Mouse (Mus musculus): ENCODE data around the gene F3. TPM values are rescaled to one million over a fixed set of nuclear protein-coding genes. Genes with fewer than 3 reads are reported as not detected.

Gene F3
- total and polyA plus RNA-seq, 3 experiments: not detected

GRCm38 (mm10) chr3:121699401-121699800, 23.9 kb upstream of the F3 start:
- no peaks in the 10 kb centered on the region for H3K36me3 ChIP-seq (ENCODE audit: control insufficient read depth in 1 of 2, insufficient read depth in 2 of 2, low read length in 2 of 2)
- H3K27ac ChIP-seq (ENCODE audit: control insufficient read depth, low read depth, low read length): no peak overlapping the region
- no peak overlapping the region for H3K9ac ChIP-seq (ENCODE audit: control insufficient read depth, low read depth, low read length, poor library complexity, severe bottlenecking)
- H3K9me3 ChIP-seq (replicated peaks; ENCODE audit: insufficient read depth, low read length): no peaks in the 10 kb centered on the region
- no peak overlapping the region for H3K4me3 ChIP-seq (ENCODE audit: control insufficient read depth in 1 of 2, insufficient read depth in 1 of 2, low read depth in 2 of 2, low read length in 2 of 2)
- H3K4me1 ChIP-seq (ENCODE audit: control insufficient read depth in 1 of 2, insufficient read depth in 2 of 2, low read length in 2 of 2): peaks cover 0 to 7% of the 10 kb centered on the region in 2 experiments; a peak in 1 of 4 replicates
- DNase-seq (ENCODE audit: low read depth, low spot score): no peak
- no peaks in the 10 kb centered on the region for H3K79me2 ChIP-seq (ENCODE audit: control insufficient read depth, insufficient read depth, low read length, poor library complexity)
- no peak for TF ChIP-seq NELFE (IDR thresholded peaks at IDR 0.05; ENCODE audit: low read depth, low read length)
- H3K27me3 ChIP-seq (ENCODE audit: control insufficient read depth in 1 of 2, insufficient read depth in 2 of 2, low read length in 2 of 2): no peaks in the 10 kb centered on the region; a peak in 1 of 4 replicates

GRCm38 (mm10) chr3:121699849-121700248, 23.5 kb upstream of the F3 start:
- no peak for TF ChIP-seq POLR2AphosphoS2 (IDR thresholded peaks at IDR 0.05; ENCODE audit: low read length)
- no peak for TF ChIP-seq CTCF (IDR thresholded peaks at IDR 0.05 in 2 of 3, conservative IDR thresholded peaks at IDR 0.05 in 1 of 3; ENCODE audit: control insufficient read depth in 1 of 3, insufficient read depth in 1 of 3, low read depth in 2 of 3, low read length in 3 of 3, poor library complexity in 1 of 3, severe bottlenecking in 1 of 3)
- TF ChIP-seq MAFK (IDR thresholded peaks at IDR 0.05; ENCODE audit: borderline replicate concordance, low read depth, low read length): no peak
- TF ChIP-seq HCFC1 (IDR thresholded peaks at IDR 0.05; ENCODE audit: low read depth, low read length): no peak
- TF ChIP-seq TBP (IDR thresholded peaks at IDR 0.05; ENCODE audit: low read depth, low read length): no peak
- TF ChIP-seq ZMIZ1 (IDR thresholded peaks at IDR 0.05; ENCODE audit: low read depth, low read length): no peak
- TF ChIP-seq ZC3H11A (IDR thresholded peaks at IDR 0.05; ENCODE audit: low read depth, low read length): no peak
- TF ChIP-seq UBTF (IDR thresholded peaks at IDR 0.05; ENCODE audit: borderline replicate concordance, insufficient read depth, low read depth, low read length): no peak
- TF ChIP-seq ZKSCAN1 (IDR thresholded peaks at IDR 0.05; ENCODE audit: low read depth, low read length): no peak
- TF ChIP-seq BHLHE40 (IDR thresholded peaks at IDR 0.05; ENCODE audit: borderline replicate concordance, low read depth, low read length): no peak
- no peak for TF ChIP-seq RAD21 (IDR thresholded peaks at IDR 0.05; ENCODE audit: low read depth, low read length)
- no peak for TF ChIP-seq SIN3A (IDR thresholded peaks at IDR 0.05; ENCODE audit: low read length)
- TF ChIP-seq ELF1 (IDR thresholded peaks at IDR 0.05; ENCODE audit: low read depth, low read length): no peak
- no peak for TF ChIP-seq JUND (IDR thresholded peaks at IDR 0.05; ENCODE audit: low read depth, low read length)
- TF ChIP-seq CHD2 (IDR thresholded peaks at IDR 0.05; ENCODE audit: low read length): no peak
- no peak for TF ChIP-seq MEF2A (IDR thresholded peaks at IDR 0.05; ENCODE audit: extremely low read depth, insufficient replicate concordance, low read depth, low read length, poor library complexity, severe bottlenecking)
- TF ChIP-seq EP300 (IDR thresholded peaks at IDR 0.05; ENCODE audit: low read depth in 1 of 2, low read length in 2 of 2): no peak
- no peaks in the 10 kb centered on the region for H3K36me3 ChIP-seq (ENCODE audit: control insufficient read depth in 1 of 2, insufficient read depth in 2 of 2, low read length in 2 of 2)
- H3K27me3 ChIP-seq (ENCODE audit: control insufficient read depth in 1 of 2, insufficient read depth in 2 of 2, low read length in 2 of 2): no peaks in the 10 kb centered on the region; a peak in 1 of 4 replicates
- peaks cover 0 to 7% of the 10 kb centered on the region in 2 experiments; a peak in 1 of 4 replicates for H3K4me1 ChIP-seq (ENCODE audit: control insufficient read depth in 1 of 2, insufficient read depth in 2 of 2, low read length in 2 of 2)
- no peak overlapping the region for H3K4me3 ChIP-seq (ENCODE audit: control insufficient read depth in 1 of 2, insufficient read depth in 1 of 2, low read depth in 2 of 2, low read length in 2 of 2)
- no peaks in the 10 kb centered on the region for H3K9me3 ChIP-seq (replicated peaks; ENCODE audit: insufficient read depth, low read length)
- H3K79me2 ChIP-seq (ENCODE audit: control insufficient read depth, insufficient read depth, low read length, poor library complexity): no peaks in the 10 kb centered on the region
- no peak overlapping the region for H3K27ac ChIP-seq (ENCODE audit: control insufficient read depth, low read depth, low read length)
- no peak overlapping the region for H3K9ac ChIP-seq (ENCODE audit: control insufficient read depth, low read depth, low read length, poor library complexity, severe bottlenecking)
- no peak for DNase-seq (ENCODE audit: low read depth, low spot score)

Data from MEL (cell line).